Mouse (Mus musculus): ENCODE data around the gene Alox8. TPM values are rescaled to one million over a fixed set of nuclear protein-coding genes. Genes with fewer than 3 reads are reported as not detected.

The Alox8 gene
- polyA plus RNA-seq (2012; rRNA removed), result 0.05 and 0.06 TPM in 2 replicates

- Histone ChIP-seq H3K4me1 (ENCODE audit: control insufficient read depth, insufficient read depth, low read length) (peaks cover 5% of the 10 kb centered on the region), H3K36me3 (ENCODE audit: control insufficient read depth, insufficient read depth, low read length) (no peaks in the 10 kb centered on the region), H3K27me3 (ENCODE audit: control insufficient read depth, insufficient read depth, low read length) (no peaks in the 10 kb centered on the region), H3K27ac (ENCODE audit: control insufficient read depth, insufficient read depth, low read depth, low read length) (no peak within 1 kb of the TSS), H3K4me3 (ENCODE audit: control insufficient read depth, low read depth, low read length) (peak within 1 kb of the TSS; percentile 37)
- TF ChIP-seq POLR2A (IDR thresholded peaks at IDR 0.05; ENCODE audit: control insufficient read depth, low read depth, low read length), result no peak
- TF ChIP-seq CTCF (IDR thresholded peaks at IDR 0.05; ENCODE audit: control insufficient read depth, insufficient read depth, insufficient replicate concordance, low read depth, low read length), result no peak
These were observed at the start of gene Alox8 for GRCm38 (mm10) chr11:69197743-69198142. TSS of gene Alox8 (minus strand) at chr11:69197843.

GRCm38 (mm10) chr11:69245643-69246042, 48.0 kb upstream of the Alox8 start:
- Histone ChIP-seq H3K27ac (ENCODE audit: control insufficient read depth, insufficient read depth, low read depth, low read length) (no peak overlapping the region), H3K27me3 (ENCODE audit: control insufficient read depth, insufficient read depth, low read length) (no peaks in the 10 kb centered on the region), H3K4me3 (ENCODE audit: control insufficient read depth, low read depth, low read length) (no peak overlapping the region), H3K4me1 (ENCODE audit: control insufficient read depth, insufficient read depth, low read length) (peaks cover 5% of the 10 kb centered on the region), H3K36me3 (ENCODE audit: control insufficient read depth, insufficient read depth, low read length) (no peaks in the 10 kb centered on the region)
- TF ChIP-seq CTCF (IDR thresholded peaks at IDR 0.05; ENCODE audit: control insufficient read depth, insufficient read depth, insufficient replicate concordance, low read depth, low read length) (no peak), POLR2A (IDR thresholded peaks at IDR 0.05; ENCODE audit: control insufficient read depth, low read depth, low read length) (no peak)

- no peak overlapping the region for H3K27ac ChIP-seq (ENCODE audit: control insufficient read depth, insufficient read depth, low read depth, low read length)
- H3K4me1 ChIP-seq (ENCODE audit: control insufficient read depth, insufficient read depth, low read length), result peaks cover 2% of the 10 kb centered on the region
- TF ChIP-seq POLR2A (IDR thresholded peaks at IDR 0.05; ENCODE audit: control insufficient read depth, low read depth, low read length), result no peak
- TF ChIP-seq CTCF (IDR thresholded peaks at IDR 0.05; ENCODE audit: control insufficient read depth, insufficient read depth, insufficient replicate concordance, low read depth, low read length), result no peak; the same call in 1 of the 2 replicates
- H3K27me3 ChIP-seq (ENCODE audit: control insufficient read depth, insufficient read depth, low read length), result no peaks in the 10 kb centered on the region
- no peak overlapping the region for H3K4me3 ChIP-seq (ENCODE audit: control insufficient read depth, low read depth, low read length)
- no peaks in the 10 kb centered on the region for H3K36me3 ChIP-seq (ENCODE audit: control insufficient read depth, insufficient read depth, low read length)
These were observed 47.3 kb upstream of the Alox8 start for GRCm38 (mm10) chr11:69244911-69245310.

GRCm38 (mm10) chr11:69236926-69237260, 39.2 kb upstream of the Alox8 start, which contains the start of gene Gucy2e:
TSS of gene Gucy2e (minus strand) at chr11:69237036.
- Histone ChIP-seq H3K27ac (ENCODE audit: control insufficient read depth, insufficient read depth, low read depth, low read length) (no peak within 1 kb of the TSS), H3K4me1 (ENCODE audit: control insufficient read depth, insufficient read depth, low read length) (peaks cover 17% of the 10 kb centered on the region), H3K4me3 (ENCODE audit: control insufficient read depth, low read depth, low read length) (peak within 1 kb of the TSS; percentile 56), H3K36me3 (ENCODE audit: control insufficient read depth, insufficient read depth, low read length) (no peaks in the 10 kb centered on the region), H3K27me3 (ENCODE audit: control insufficient read depth, insufficient read depth, low read length) (peaks cover 4% of the 10 kb centered on the region)
- TF ChIP-seq POLR2A (IDR thresholded peaks at IDR 0.05; ENCODE audit: control insufficient read depth, low read depth, low read length) (no peak), CTCF (IDR thresholded peaks at IDR 0.05; ENCODE audit: control insufficient read depth, insufficient read depth, insufficient replicate concordance, low read depth, low read length) (no peak)

- no peak for TF ChIP-seq POLR2A (IDR thresholded peaks at IDR 0.05; ENCODE audit: control insufficient read depth, low read depth, low read length)
- no peak for TF ChIP-seq CTCF (IDR thresholded peaks at IDR 0.05; ENCODE audit: control insufficient read depth, insufficient read depth, insufficient replicate concordance, low read depth, low read length)
- Histone ChIP-seq H3K36me3 (ENCODE audit: control insufficient read depth, insufficient read depth, low read length) (no peaks in the 10 kb centered on the region), H3K27ac (ENCODE audit: control insufficient read depth, insufficient read depth, low read depth, low read length) (no peak overlapping the region), H3K4me3 (ENCODE audit: control insufficient read depth, low read depth, low read length) (peak overlapping the region; percentile 56), H3K27me3 (ENCODE audit: control insufficient read depth, insufficient read depth, low read length) (peaks cover 4% of the 10 kb centered on the region), H3K4me1 (ENCODE audit: control insufficient read depth, insufficient read depth, low read length) (peaks cover 19% of the 10 kb centered on the region)
These were observed 38.6 kb upstream of the Alox8 start for GRCm38 (mm10) chr11:69236061-69236925.

- H3K27ac ChIP-seq (ENCODE audit: control insufficient read depth, insufficient read depth, low read depth, low read length), result no peak overlapping the region
These were observed 37.8 kb upstream of the Alox8 start for GRCm38 (mm10) chr11:69235285-69236060.

GRCm38 (mm10) chr11:69233141-69233540, 35.5 kb upstream of the Alox8 start:
- H3K27me3 ChIP-seq (ENCODE audit: control insufficient read depth, insufficient read depth, low read length), result peaks cover 4% of the 10 kb centered on the region
- peaks cover 19% of the 10 kb centered on the region for H3K4me1 ChIP-seq (ENCODE audit: control insufficient read depth, insufficient read depth, low read length)
- H3K27ac ChIP-seq (ENCODE audit: control insufficient read depth, insufficient read depth, low read depth, low read length), result no peak overlapping the region
- no peaks in the 10 kb centered on the region for H3K36me3 ChIP-seq (ENCODE audit: control insufficient read depth, insufficient read depth, low read length)
- H3K4me3 ChIP-seq (ENCODE audit: control insufficient read depth, low read depth, low read length), result no peak overlapping the region
- TF ChIP-seq CTCF (IDR thresholded peaks at IDR 0.05; ENCODE audit: control insufficient read depth, insufficient read depth, insufficient replicate concordance, low read depth, low read length), result no peak
- no peak for TF ChIP-seq POLR2A (IDR thresholded peaks at IDR 0.05; ENCODE audit: control insufficient read depth, low read depth, low read length)

More at GRCm38 (mm10) chr11:69235285-69236060, 37.8 kb upstream of the Alox8 start:
- H3K4me3 ChIP-seq (ENCODE audit: control insufficient read depth, low read depth, low read length), result peak overlapping the region; percentile 59
- peaks cover 4% of the 10 kb centered on the region for H3K27me3 ChIP-seq (ENCODE audit: control insufficient read depth, insufficient read depth, low read length)
- peaks cover 19% of the 10 kb centered on the region for H3K4me1 ChIP-seq (ENCODE audit: control insufficient read depth, insufficient read depth, low read length)
- H3K36me3 ChIP-seq (ENCODE audit: control insufficient read depth, insufficient read depth, low read length), result no peaks in the 10 kb centered on the region
- TF ChIP-seq CTCF (IDR thresholded peaks at IDR 0.05; ENCODE audit: control insufficient read depth, insufficient read depth, insufficient replicate concordance, low read depth, low read length), result no peak
- no peak for TF ChIP-seq POLR2A (IDR thresholded peaks at IDR 0.05; ENCODE audit: control insufficient read depth, low read depth, low read length)
